Mouse (Mus musculus): ENCODE data around the gene Itpr1. TPM values are rescaled to one million over a fixed set of nuclear protein-coding genes. Genes with fewer than 3 reads are reported as not detected.

The Itpr1 gene
- polyA plus RNA-seq, 1 experiment = 68.2 TPM

- peaks cover 8% of the 10 kb centered on the region for H3K36me3 ChIP-seq (ENCODE audit: control insufficient read depth, insufficient read depth, low read length)
These were observed 158.5 kb downstream of the Itpr1 start for GRCm38 (mm10) chr6:108371347-108371893.

GRCm38 (mm10) chr6:108374019-108374418 lies 161.1 kb downstream of the Itpr1 start:
- no peak for TF ChIP-seq CTCF (conservative IDR thresholded peaks at IDR 0.05; ENCODE audit: insufficient read depth, insufficient read length, low read depth, low read length)
- TF ChIP-seq POLR2A (IDR thresholded peaks at IDR 0.05; ENCODE audit: low read depth, low read length) = no peak
- Histone ChIP-seq H3K4me1 (ENCODE audit: control insufficient read depth, insufficient read depth, low read length) (0 out of 2 replicates have a peak, but pooled peaks cover under 1% of the 10 kb centered on the region), H3K27ac (ENCODE audit: insufficient read depth, low read depth, low read length) (no peak overlapping the region), H3K27me3 (replicated peaks; ENCODE audit: control insufficient read depth, insufficient read depth, low read length) (no peaks in the 10 kb centered on the region), H3K4me3 (ENCODE audit: insufficient read depth, low read depth, low read length) (no peak overlapping the region), H3K36me3 (ENCODE audit: control insufficient read depth, insufficient read depth, low read length) (peaks cover 14% of the 10 kb centered on the region)
- WGBS = 57% methylated on average over 7 of the region's 7 CpGs
- DNase-seq = peak; percentile 24

More at GRCm38 (mm10) chr6:108371347-108371893, 158.5 kb downstream of the Itpr1 start:
- 89% methylated on average over 7 of the region's 7 CpGs for WGBS
- H3K27me3 ChIP-seq (replicated peaks; ENCODE audit: control insufficient read depth, insufficient read depth, low read length) = no peaks in the 10 kb centered on the region
- no peak overlapping the region for H3K27ac ChIP-seq (ENCODE audit: insufficient read depth, low read depth, low read length)
- H3K4me1 ChIP-seq (ENCODE audit: control insufficient read depth, insufficient read depth, low read length) = peaks cover 4% of the 10 kb centered on the region; the same call in 1 of the 2 replicates
- TF ChIP-seq POLR2A (IDR thresholded peaks at IDR 0.05; ENCODE audit: low read depth, low read length) (no peak), CTCF (conservative IDR thresholded peaks at IDR 0.05; ENCODE audit: insufficient read depth, insufficient read length, low read depth, low read length) (no peak)
- H3K4me3 ChIP-seq (ENCODE audit: insufficient read depth, low read depth, low read length) = no peak overlapping the region
- DNase-seq = no peak

GRCm38 (mm10) chr6:108379041-108379440 lies 166.1 kb downstream of the Itpr1 start:
- TF ChIP-seq CTCF (conservative IDR thresholded peaks at IDR 0.05; ENCODE audit: insufficient read depth, insufficient read length, low read depth, low read length) (no peak), POLR2A (IDR thresholded peaks at IDR 0.05; ENCODE audit: low read depth, low read length) (no peak)
- H3K4me1 ChIP-seq (ENCODE audit: control insufficient read depth, insufficient read depth, low read length) = no peaks in the 10 kb centered on the region
- H3K4me3 ChIP-seq (ENCODE audit: insufficient read depth, low read depth, low read length) = no peak overlapping the region
- H3K27ac ChIP-seq (ENCODE audit: insufficient read depth, low read depth, low read length) = no peak overlapping the region
- peak; percentile 27 for DNase-seq
- WGBS = 68% methylated on average over 3 of the region's 3 CpGs
- no peaks in the 10 kb centered on the region for H3K27me3 ChIP-seq (replicated peaks; ENCODE audit: control insufficient read depth, insufficient read depth, low read length)
- H3K36me3 ChIP-seq (ENCODE audit: control insufficient read depth, insufficient read depth, low read length) = peaks cover 29% of the 10 kb centered on the region

- Histone ChIP-seq H3K36me3 (ENCODE audit: control insufficient read depth, insufficient read depth, low read length) (peaks cover 31% of the 10 kb centered on the region), H3K4me1 (ENCODE audit: control insufficient read depth, insufficient read depth, low read length) (no peaks in the 10 kb centered on the region), H3K27ac (ENCODE audit: insufficient read depth, low read depth, low read length) (no peak overlapping the region), H3K27me3 (replicated peaks; ENCODE audit: control insufficient read depth, insufficient read depth, low read length) (no peaks in the 10 kb centered on the region), H3K4me3 (ENCODE audit: insufficient read depth, low read depth, low read length) (no peak overlapping the region)
- DNase-seq = no peak
- 50% methylated on average over 2 of the region's 2 CpGs for WGBS
- TF ChIP-seq POLR2A (IDR thresholded peaks at IDR 0.05; ENCODE audit: low read depth, low read length) (no peak), CTCF (conservative IDR thresholded peaks at IDR 0.05; ENCODE audit: insufficient read depth, insufficient read length, low read depth, low read length) (no peak)
These were observed 167.3 kb downstream of the Itpr1 start for GRCm38 (mm10) chr6:108380209-108380608.

- H3K27ac ChIP-seq (ENCODE audit: insufficient read depth, low read depth, low read length) = peak overlapping the region; percentile 54
- no peak for TF ChIP-seq CTCF (conservative IDR thresholded peaks at IDR 0.05; ENCODE audit: insufficient read depth, insufficient read length, low read depth, low read length)
These were observed 177.9 kb downstream of the Itpr1 start for GRCm38 (mm10) chr6:108390624-108391324.

GRCm38 (mm10) chr6:108393131-108393530 lies 180.2 kb downstream of the Itpr1 start:
- no peak overlapping the region for H3K27ac ChIP-seq (ENCODE audit: insufficient read depth, low read depth, low read length)
- H3K4me1 ChIP-seq (ENCODE audit: control insufficient read depth, insufficient read depth, low read length) = no peaks in the 10 kb centered on the region
- peaks cover 18% of the 10 kb centered on the region for H3K36me3 ChIP-seq (ENCODE audit: control insufficient read depth, insufficient read depth, low read length)
- H3K4me3 ChIP-seq (ENCODE audit: insufficient read depth, low read depth, low read length) = no peak overlapping the region
- no peak for DNase-seq
- 80% methylated on average over 8 of the region's 8 CpGs for WGBS
- no peaks in the 10 kb centered on the region for H3K27me3 ChIP-seq (replicated peaks; ENCODE audit: control insufficient read depth, insufficient read depth, low read length)
- TF ChIP-seq CTCF (conservative IDR thresholded peaks at IDR 0.05; ENCODE audit: insufficient read depth, insufficient read length, low read depth, low read length) = no peak
- TF ChIP-seq POLR2A (IDR thresholded peaks at IDR 0.05; ENCODE audit: low read depth, low read length) = no peak

More at GRCm38 (mm10) chr6:108390624-108391324, 177.9 kb downstream of the Itpr1 start:
- Histone ChIP-seq H3K4me1 (ENCODE audit: control insufficient read depth, insufficient read depth, low read length) (no peaks in the 10 kb centered on the region), H3K36me3 (ENCODE audit: control insufficient read depth, insufficient read depth, low read length) (peaks cover 28% of the 10 kb centered on the region), H3K27me3 (replicated peaks; ENCODE audit: control insufficient read depth, insufficient read depth, low read length) (no peaks in the 10 kb centered on the region), H3K4me3 (ENCODE audit: insufficient read depth, low read depth, low read length) (no peak overlapping the region)
- whole genome bisulfite sequencing = 65% methylated on average over 6 of the region's 6 CpGs
- peak; percentile 57 for DNase-seq

GRCm38 (mm10) chr6:108397956-108398355 lies 185.1 kb downstream of the Itpr1 start:
- Histone ChIP-seq H3K27ac (ENCODE audit: insufficient read depth, low read depth, low read length) (no peak overlapping the region), H3K27me3 (replicated peaks; ENCODE audit: control insufficient read depth, insufficient read depth, low read length) (no peaks in the 10 kb centered on the region), H3K4me3 (ENCODE audit: insufficient read depth, low read depth, low read length) (no peak overlapping the region), H3K4me1 (ENCODE audit: control insufficient read depth, insufficient read depth, low read length) (no peaks in the 10 kb centered on the region), H3K36me3 (ENCODE audit: control insufficient read depth, insufficient read depth, low read length) (peaks cover 25% of the 10 kb centered on the region)
- no peak for TF ChIP-seq POLR2A (IDR thresholded peaks at IDR 0.05; ENCODE audit: low read depth, low read length)
- TF ChIP-seq CTCF (conservative IDR thresholded peaks at IDR 0.05; ENCODE audit: insufficient read depth, insufficient read length, low read depth, low read length) = no peak
- DNase-seq = no peak
- 65% methylated on average over 3 of the region's 3 CpGs for WGBS
